Mouse (Mus musculus) hematopoietic stem cell, adult 5-6 weeks (primary cell): ENCODE results near the gene Sbno1. TPM values are rescaled to one million over a fixed set of nuclear protein-coding genes. Genes with fewer than 3 reads are reported as not detected.

ENCODE experiments used
- total RNA-seq: library from RNA; stranded (forward); fragments of 172-1452, 232-1000 nt; gene quantifications from 2 replicates; pipeline ENCODE4 v1.2.3, GENCODE M21; 2017

Gene Sbno1
- total RNA-seq, 1 experiment from 2014 or later: 233 TPM

Other genes with a start within 250 kb of the Sbno1 start
- 8.0 and 14.3 TPM in 2 replicates for gene Pitpnm2, start 176.2 kb downstream of the Sbno1 start, total RNA-seq
- gene Mphosph9, start 98.0 kb downstream of the Sbno1 start, total RNA-seq: 27.8 and 41.0 TPM in 2 replicates
- gene 2810006K23Rik, start 97.9 kb downstream of the Sbno1 start, total RNA-seq: 22.3 and 24.6 TPM in 2 replicates
- gene Cdk2ap1, start 62.9 kb downstream of the Sbno1 start, total RNA-seq: 166 and 167 TPM in 2 replicates
- gene Kmt5a, start 13.9 kb upstream of the Sbno1 start, total RNA-seq: 99.1 and 120 TPM in 2 replicates
- 45.7 and 62.1 TPM in 2 replicates for gene Rilpl2, start 52.4 kb upstream of the Sbno1 start, total RNA-seq
- gene Snrnp35, start 57.1 kb upstream of the Sbno1 start, total RNA-seq: 4.8 and 7.4 TPM in 2 replicates
- gene Rilpl1, start 105.4 kb upstream of the Sbno1 start, total RNA-seq: 6.0 and 9.5 TPM in 2 replicates
- gene Tmed2, start 114.7 kb upstream of the Sbno1 start, total RNA-seq: 482 and 912 TPM in 2 replicates
- gene Ddx55, start 126.9 kb upstream of the Sbno1 start, total RNA-seq: 16.0 and 16.4 TPM in 2 replicates
- 26.4 and 37.7 TPM in 2 replicates for gene Eif2b1, start 153.1 kb upstream of the Sbno1 start, total RNA-seq
- gene Gtf2h3, start 153.1 kb upstream of the Sbno1 start, total RNA-seq: 53.2 and 80.4 TPM in 2 replicates
- gene Atp6v0a2, start 202.6 kb upstream of the Sbno1 start, total RNA-seq: 18.4 and 22.1 TPM in 2 replicates